Mouse (Mus musculus) kidney, adult 2 months (tissue): ENCODE results near the gene Pes1.

ENCODE experiments used
- CTCF ChIP-seq: fragments of 200-500 bp; conservative IDR thresholded peaks from 2 replicates; pipeline ENCODE4 v1.5.1; 2011; ENCODE audit warnings: low read depth, mild to moderate bottlenecking, control low read depth, low read length, moderate library complexity, mixed read lengths; ENCODE audit not compliant: insufficient read depth, insufficient read length
- POLR2A ChIP-seq: fragments of 200-500 bp; IDR thresholded peaks from one replicate; pipeline ENCODE4 v1.6.1; 2011; ENCODE audit warnings: low read depth, low read length, control low read depth

DNA sequence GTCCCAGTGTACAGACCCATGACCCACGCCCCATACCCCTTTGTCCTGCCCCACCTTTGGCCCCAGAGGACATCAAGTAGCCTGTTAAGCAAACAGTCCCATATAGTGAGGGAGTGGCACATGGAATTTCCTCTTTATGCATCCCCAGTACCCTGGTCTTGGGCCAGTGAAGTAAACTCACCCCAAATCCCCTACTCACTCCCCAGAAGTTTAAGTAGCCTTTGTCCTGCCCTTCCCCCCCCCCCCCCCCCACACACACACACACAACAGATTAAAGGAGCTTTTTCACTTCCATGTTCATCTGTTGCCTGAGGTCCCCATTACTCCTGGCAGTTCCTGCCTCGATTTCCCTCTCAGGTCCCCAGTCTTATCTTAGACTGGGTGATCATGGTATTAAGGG, 59.5 kb downstream of the Pes1 start:
- TF ChIP-seq POLR2A (no peak), CTCF (no peak)
